Mouse (Mus musculus): Measurements from ENCODE around the gene Mindy3. TPM values are rescaled to one million over a fixed set of nuclear protein-coding genes. Genes with fewer than 3 reads are reported as not detected.
A peak's percentile ranks its signal among the peaks of the same experiment; 100 is the strongest.

The Mindy3 gene
- polyA plus RNA-seq, 1 experiment, result 45.9 TPM

DNA sequence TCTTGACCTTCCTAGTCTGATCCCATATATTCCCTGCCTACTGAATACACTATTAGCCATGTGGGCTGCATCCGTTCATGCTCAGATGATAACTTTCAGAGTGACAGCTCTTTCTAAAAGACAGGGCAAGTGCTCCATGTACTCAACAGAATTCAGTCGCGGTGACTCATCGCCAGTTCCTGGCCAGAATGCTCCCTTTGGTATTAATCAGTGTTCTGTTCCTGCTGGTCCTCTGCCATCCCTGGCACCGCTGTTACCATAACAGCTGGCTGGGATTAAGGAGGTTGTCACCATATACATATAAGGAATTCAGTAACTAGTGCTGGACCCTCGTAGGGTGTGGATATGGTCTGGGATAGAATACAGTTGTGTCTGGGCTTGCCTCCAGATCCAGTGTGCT, 93.9 kb downstream of the Mindy3 start:
- H3K4me1 ChIP-seq (ENCODE audit: control insufficient read depth, insufficient read depth, low read length), result no peaks in the 10 kb centered on the region
- whole genome bisulfite sequencing, result 74% methylated on average over 6 of the region's 6 CpGs
- no peak overlapping the region for H3K4me3 ChIP-seq (ENCODE audit: insufficient read depth, low read depth, low read length)
- DNase-seq, result no peak
- no peak overlapping the region for H3K27ac ChIP-seq (ENCODE audit: insufficient read depth, low read depth, low read length)
- H3K27me3 ChIP-seq (replicated peaks; ENCODE audit: control insufficient read depth, insufficient read depth, low read length), result no peaks in the 10 kb centered on the region
- no peak for TF ChIP-seq POLR2A (IDR thresholded peaks at IDR 0.05; ENCODE audit: low read depth, low read length)
- no peak for TF ChIP-seq CTCF (conservative IDR thresholded peaks at IDR 0.05; ENCODE audit: insufficient read depth, insufficient read length, low read depth, low read length)
- no peaks in the 10 kb centered on the region for H3K36me3 ChIP-seq (ENCODE audit: control insufficient read depth, insufficient read depth, low read length)

- Histone ChIP-seq H3K4me3 (ENCODE audit: insufficient read depth, low read depth, low read length) (no peak overlapping the region), H3K36me3 (ENCODE audit: control insufficient read depth, insufficient read depth, low read length) (no peaks in the 10 kb centered on the region), H3K27me3 (replicated peaks; ENCODE audit: control insufficient read depth, insufficient read depth, low read length) (no peaks in the 10 kb centered on the region), H3K4me1 (ENCODE audit: control insufficient read depth, insufficient read depth, low read length) (no peaks in the 10 kb centered on the region), H3K27ac (ENCODE audit: insufficient read depth, low read depth, low read length) (no peak overlapping the region)
- no peak for TF ChIP-seq CTCF (conservative IDR thresholded peaks at IDR 0.05; ENCODE audit: insufficient read depth, insufficient read length, low read depth, low read length)
- TF ChIP-seq POLR2A (IDR thresholded peaks at IDR 0.05; ENCODE audit: low read depth, low read length), result no peak
- DNase-seq, result no peak
- 87% methylated on average over 4 of the region's 4 CpGs for WGBS
These were observed 98.4 kb downstream of the Mindy3 start for GRCm38 (mm10) chr2:12320914-12321313.

- no peaks in the 10 kb centered on the region for H3K4me1 ChIP-seq (ENCODE audit: control insufficient read depth, insufficient read depth, low read length)
- no peaks in the 10 kb centered on the region for H3K36me3 ChIP-seq (ENCODE audit: control insufficient read depth, insufficient read depth, low read length)
- no peak overlapping the region for H3K4me3 ChIP-seq (ENCODE audit: insufficient read depth, low read depth, low read length)
- no peaks in the 10 kb centered on the region for H3K27me3 ChIP-seq (replicated peaks; ENCODE audit: control insufficient read depth, insufficient read depth, low read length)
- no peak for DNase-seq
- TF ChIP-seq CTCF (conservative IDR thresholded peaks at IDR 0.05; ENCODE audit: insufficient read depth, insufficient read length, low read depth, low read length) (no peak), POLR2A (IDR thresholded peaks at IDR 0.05; ENCODE audit: low read depth, low read length) (no peak)
- H3K27ac ChIP-seq (ENCODE audit: insufficient read depth, low read depth, low read length), result no peak overlapping the region
- WGBS, result 88% methylated on average over 3 of the region's 3 CpGs
These were observed 100.6 kb downstream of the Mindy3 start for GRCm38 (mm10) chr2:12318715-12319114.

- H3K4me3 ChIP-seq (ENCODE audit: insufficient read depth, low read depth, low read length), result no peak overlapping the region
- no peaks in the 10 kb centered on the region for H3K27me3 ChIP-seq (replicated peaks; ENCODE audit: control insufficient read depth, insufficient read depth, low read length)
- 71% methylated on average over 4 of the region's 4 CpGs for WGBS
These were observed 101.2 kb downstream of the Mindy3 start for GRCm38 (mm10) chr2:12318036-12318435.

DNA sequence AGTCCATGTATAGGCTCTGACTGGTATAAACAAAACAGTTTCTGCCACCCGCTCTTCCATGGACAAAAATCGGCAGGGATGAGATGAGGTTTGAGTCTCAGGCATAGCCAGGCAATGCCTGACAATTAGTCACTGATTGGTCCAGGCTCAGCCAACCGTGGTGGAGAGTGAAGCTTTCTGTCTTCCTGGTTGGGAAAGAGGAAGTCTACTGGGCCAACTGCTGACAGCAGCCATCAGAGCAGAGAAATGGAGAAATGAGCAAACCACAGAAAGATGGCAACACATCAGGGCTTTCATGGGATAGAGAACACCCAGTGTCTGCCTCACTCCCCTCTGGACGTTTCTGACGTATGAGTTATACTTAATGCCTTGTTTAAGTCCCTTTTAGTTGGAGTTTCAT, 101.9 kb downstream of the Mindy3 start:
- TF ChIP-seq CTCF (conservative IDR thresholded peaks at IDR 0.05; ENCODE audit: insufficient read depth, insufficient read length, low read depth, low read length), result no peak
- no peak for TF ChIP-seq POLR2A (IDR thresholded peaks at IDR 0.05; ENCODE audit: low read depth, low read length)
- H3K27me3 ChIP-seq (replicated peaks; ENCODE audit: control insufficient read depth, insufficient read depth, low read length), result no peaks in the 10 kb centered on the region
- no peak overlapping the region for H3K27ac ChIP-seq (ENCODE audit: insufficient read depth, low read depth, low read length)
- H3K36me3 ChIP-seq (ENCODE audit: control insufficient read depth, insufficient read depth, low read length), result no peaks in the 10 kb centered on the region
- 60% methylated on average over 5 of the region's 5 CpGs for WGBS
- H3K4me1 ChIP-seq (ENCODE audit: control insufficient read depth, insufficient read depth, low read length), result no peaks in the 10 kb centered on the region
- DNase-seq, result peak; percentile 19
- H3K4me3 ChIP-seq (ENCODE audit: insufficient read depth, low read depth, low read length), result no peak overlapping the region

More at GRCm38 (mm10) chr2:12318036-12318435, 101.2 kb downstream of the Mindy3 start:
- no peaks in the 10 kb centered on the region for H3K36me3 ChIP-seq (ENCODE audit: control insufficient read depth, insufficient read depth, low read length)
- TF ChIP-seq POLR2A (IDR thresholded peaks at IDR 0.05; ENCODE audit: low read depth, low read length) (no peak), CTCF (conservative IDR thresholded peaks at IDR 0.05; ENCODE audit: insufficient read depth, insufficient read length, low read depth, low read length) (no peak)
- peak overlapping the region; percentile 9; the same call in 1 of the 2 replicates for H3K27ac ChIP-seq (ENCODE audit: insufficient read depth, low read depth, low read length)
- no peaks in the 10 kb centered on the region for H3K4me1 ChIP-seq (ENCODE audit: control insufficient read depth, insufficient read depth, low read length)
- DNase-seq, result no peak

- DNase-seq, result no peak
- H3K4me1 ChIP-seq (ENCODE audit: control insufficient read depth, insufficient read depth, low read length), result no peaks in the 10 kb centered on the region
- H3K27me3 ChIP-seq (replicated peaks; ENCODE audit: control insufficient read depth, insufficient read depth, low read length), result no peaks in the 10 kb centered on the region
- 44% methylated on average over 7 of the region's 7 CpGs for WGBS
- no peak overlapping the region for H3K27ac ChIP-seq (ENCODE audit: insufficient read depth, low read depth, low read length)
- no peak for TF ChIP-seq CTCF (conservative IDR thresholded peaks at IDR 0.05; ENCODE audit: insufficient read depth, insufficient read length, low read depth, low read length)
- no peak for TF ChIP-seq POLR2A (IDR thresholded peaks at IDR 0.05; ENCODE audit: low read depth, low read length)
- no peak overlapping the region for H3K4me3 ChIP-seq (ENCODE audit: insufficient read depth, low read depth, low read length)
- no peaks in the 10 kb centered on the region for H3K36me3 ChIP-seq (ENCODE audit: control insufficient read depth, insufficient read depth, low read length)
These were observed 102.9 kb downstream of the Mindy3 start for GRCm38 (mm10) chr2:12316361-12316760.

DNA sequence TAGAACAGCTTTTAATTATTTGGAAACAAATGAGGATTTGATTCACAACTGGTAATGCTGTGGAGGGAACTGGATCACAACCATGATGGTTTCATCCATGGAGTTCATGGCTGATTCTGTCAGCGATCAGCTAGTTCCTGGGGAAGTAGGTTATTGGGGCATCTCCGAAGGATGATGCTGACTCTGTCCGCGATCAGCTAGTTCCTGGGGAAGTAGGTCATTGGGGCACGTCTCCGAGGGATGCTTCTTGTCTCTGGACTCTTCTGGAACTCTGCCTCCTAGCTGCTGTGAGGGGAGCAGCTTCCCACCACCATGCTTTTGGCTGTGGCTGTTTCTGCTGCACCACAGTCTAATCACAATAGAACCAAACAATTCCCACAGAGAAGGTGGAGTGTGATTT, 105.2 kb downstream of the Mindy3 start:
- Histone ChIP-seq H3K36me3 (ENCODE audit: control insufficient read depth, insufficient read depth, low read length) (no peaks in the 10 kb centered on the region), H3K27me3 (replicated peaks; ENCODE audit: control insufficient read depth, insufficient read depth, low read length) (no peaks in the 10 kb centered on the region), H3K4me1 (ENCODE audit: control insufficient read depth, insufficient read depth, low read length) (no peaks in the 10 kb centered on the region), H3K27ac (ENCODE audit: insufficient read depth, low read depth, low read length) (no peak overlapping the region), H3K4me3 (ENCODE audit: insufficient read depth, low read depth, low read length) (no peak overlapping the region)
- TF ChIP-seq POLR2A (IDR thresholded peaks at IDR 0.05; ENCODE audit: low read depth, low read length) (no peak), CTCF (conservative IDR thresholded peaks at IDR 0.05; ENCODE audit: insufficient read depth, insufficient read length, low read depth, low read length) (no peak)
- DNase-seq, result no peak
- WGBS, result 67% methylated on average over 6 of the region's 6 CpGs

Measured in kidney, adult 2 months (tissue).